Mouse (Mus musculus): ENCODE measurements around the gene Csrp3. TPM values are rescaled to one million over a fixed set of nuclear protein-coding genes. Genes with fewer than 3 reads are reported as not detected.

Gene Csrp3
- total RNA-seq, 2 experiments from 2014 or later, result 2,107 to 2,284 TPM

DNA sequence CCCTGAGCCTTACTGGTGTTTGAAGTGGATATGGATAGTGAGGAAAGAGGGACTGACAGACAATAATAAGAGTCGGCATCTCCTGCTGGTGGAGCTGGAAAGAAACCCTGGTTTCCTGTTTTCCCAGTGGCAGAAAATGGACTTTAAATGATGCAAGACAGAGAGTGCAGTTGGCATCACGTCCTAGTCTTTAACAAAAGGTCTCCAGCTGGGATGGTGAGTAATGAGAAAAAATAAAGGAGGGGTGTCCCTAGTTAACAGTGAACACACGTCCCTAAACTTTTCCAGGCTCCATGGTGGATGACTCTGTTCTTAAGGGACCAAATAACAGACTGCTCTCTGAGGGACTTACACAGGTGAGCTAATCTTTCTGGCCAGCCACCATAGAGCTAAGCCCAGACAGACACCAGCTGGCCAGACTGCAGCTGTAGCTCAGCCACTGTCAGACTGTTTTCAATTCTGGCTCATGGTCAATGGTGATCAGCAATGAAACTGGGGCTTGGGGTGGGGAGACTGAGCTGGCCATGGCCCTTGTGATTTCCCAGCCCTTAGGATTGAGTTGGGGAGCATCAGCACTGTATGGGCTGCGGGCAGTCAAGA, 13.4 kb downstream of the Csrp3 start:
- no peak for DNase-seq
- intact Hi-C loops (cut with DNase I), result no loop called here

DNA sequence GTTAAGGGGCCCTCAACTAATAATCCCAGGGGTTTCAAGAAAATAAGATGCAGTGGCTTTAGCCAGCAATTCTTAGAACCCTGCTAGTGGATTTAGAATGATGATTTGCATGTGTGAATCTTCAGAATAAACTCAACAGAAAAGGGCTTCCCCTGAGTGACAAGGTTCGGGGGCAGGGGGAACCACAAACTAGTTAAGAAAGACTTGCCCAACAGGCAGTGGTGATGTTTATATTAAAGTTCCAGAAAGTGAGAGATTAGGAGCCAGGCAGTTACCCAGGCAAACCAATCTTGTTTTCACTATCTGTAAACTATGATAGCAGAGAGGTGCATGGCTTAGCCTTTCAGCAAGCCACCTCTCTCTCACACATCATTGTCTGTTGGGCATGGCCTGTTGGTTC, 15.1 kb downstream of the Csrp3 start:
- intact Hi-C loops (cut with DNase I), result no loop called here
- no peak for DNase-seq

- intact Hi-C loops (cut with DNase I), result no loop called here
- no peak for DNase-seq
These were observed 17.4 kb downstream of the Csrp3 start for GRCm38 (mm10) chr7:48830395-48830794.

GRCm38 (mm10) chr7:48829177-48829910, 18.5 kb downstream of the Csrp3 start:
- peak in 1 of 2 experiments; percentile 54 for DNase-seq
- intact Hi-C loops (cut with DNase I), result loop anchor here (5.0 kb wide), 1 partner anchor 43 kb away; no protein-coding TSS in a partner anchor

- intact Hi-C loops (cut with DNase I), result loop anchor here (5.0 kb wide), 1 partner anchor 47 kb away; no protein-coding TSS in a partner anchor
These were observed 22.7 kb downstream of the Csrp3 start for GRCm38 (mm10) chr7:48825170-48825569.

GRCm38 (mm10) chr7:48824671-48825070, 23.2 kb downstream of the Csrp3 start:
- intact Hi-C loops (cut with DNase I), result loop anchor here (5.0 kb wide), 1 partner anchor 48 kb away; no protein-coding TSS in a partner anchor
- no peak for DNase-seq

More at GRCm38 (mm10) chr7:48825170-48825569, 22.7 kb downstream of the Csrp3 start:
- DNase-seq, result no peak

- no peak for DNase-seq
- intact Hi-C loops (cut with DNase I), result no loop called here
These were observed 24.2 kb downstream of the Csrp3 start for GRCm38 (mm10) chr7:48823621-48824020.

DNA sequence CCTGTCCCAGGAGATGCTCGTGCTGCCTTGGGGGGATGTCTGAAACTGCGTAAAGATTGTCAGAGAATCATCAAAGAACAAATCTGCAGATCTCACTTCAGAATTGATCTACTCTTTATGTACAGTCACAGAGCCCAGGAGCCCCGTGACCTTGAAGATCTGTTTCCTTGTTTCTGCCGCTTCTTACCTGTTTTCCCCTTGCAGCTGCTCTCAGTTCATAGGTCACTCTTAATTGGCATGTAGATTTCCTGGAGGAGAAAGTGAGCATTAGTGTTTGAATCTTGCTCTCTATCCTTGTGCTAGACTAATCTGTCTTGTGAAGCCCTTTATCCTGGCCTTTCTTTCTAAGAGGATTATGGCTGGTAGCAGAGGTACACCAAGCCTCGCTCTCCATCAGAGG, 26.2 kb downstream of the Csrp3 start:
- DNase-seq, result no peak
- intact Hi-C loops (cut with DNase I), result no loop called here

DNA sequence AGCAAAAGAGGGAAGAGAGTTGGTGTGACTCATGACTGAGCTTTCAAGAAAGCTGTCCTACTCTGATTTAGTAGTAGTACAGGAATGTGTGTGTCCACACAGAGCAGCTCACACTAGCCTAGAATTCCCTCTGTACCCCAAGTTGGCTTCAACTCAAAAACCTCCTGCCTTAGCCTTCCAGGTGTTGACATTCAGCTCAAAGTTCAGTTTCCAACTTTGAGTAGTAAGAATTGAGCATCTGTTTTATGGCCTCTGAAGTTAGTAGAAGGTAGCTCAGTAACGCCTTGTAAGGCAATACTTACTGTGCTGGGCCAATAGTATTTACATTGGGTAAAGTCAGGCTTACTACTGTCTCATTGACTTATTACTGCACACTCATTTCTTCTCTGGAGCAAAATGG, 34.2 kb downstream of the Csrp3 start:
- intact Hi-C loops (cut with DNase I), result loop anchor here (1.0 to 5.0 kb wide), 2 partner anchors 63 to 309 kb away; no protein-coding TSS in a partner anchor
- DNase-seq, result no peak

- no peak for DNase-seq
- intact Hi-C loops (cut with DNase I), result loop anchor here (5.0 kb wide), 1 partner anchor 310 kb away; no protein-coding TSS in a partner anchor
These were observed 35.5 kb downstream of the Csrp3 start for GRCm38 (mm10) chr7:48812358-48812757.

- no peak for DNase-seq
- intact Hi-C loops (cut with DNase I), result loop anchor here (5.0 kb wide), 1 partner anchor 312 kb away; no protein-coding TSS in a partner anchor
These were observed 37.2 kb downstream of the Csrp3 start for GRCm38 (mm10) chr7:48810652-48811051.

- intact Hi-C loops (cut with DNase I), result loop anchor here (5.0 kb wide), 1 partner anchor 261 kb away; no protein-coding TSS in a partner anchor
- DNase-seq, result no peak
These were observed 41.2 kb downstream of the Csrp3 start for GRCm38 (mm10) chr7:48806587-48806986.

- no peak for DNase-seq
- intact Hi-C loops (cut with DNase I), result no loop called here
These were observed 44.5 kb downstream of the Csrp3 start for GRCm38 (mm10) chr7:48803381-48803780.

DNA sequence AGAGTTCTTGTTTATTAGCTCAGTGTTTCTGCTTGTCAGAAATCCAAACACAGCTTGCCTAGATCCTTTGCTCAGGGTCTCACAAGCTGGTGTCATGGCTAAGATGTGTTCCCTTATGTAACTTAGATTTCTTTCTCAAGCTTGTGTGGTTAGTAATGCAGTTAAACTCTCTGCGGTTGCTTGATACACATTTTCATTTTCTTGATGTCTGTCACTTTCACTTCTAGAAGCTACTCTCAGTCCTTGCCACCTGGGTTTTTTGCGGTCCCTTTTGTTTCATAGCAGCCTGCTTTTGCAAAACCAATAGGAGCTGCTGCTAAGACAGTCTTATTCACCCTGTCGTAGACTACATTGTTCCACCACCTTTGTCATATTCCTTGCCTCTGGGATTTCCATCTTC, 52.7 kb downstream of the Csrp3 start:
- no peak for DNase-seq
- intact Hi-C loops (cut with DNase I), result no loop called here

DNA sequence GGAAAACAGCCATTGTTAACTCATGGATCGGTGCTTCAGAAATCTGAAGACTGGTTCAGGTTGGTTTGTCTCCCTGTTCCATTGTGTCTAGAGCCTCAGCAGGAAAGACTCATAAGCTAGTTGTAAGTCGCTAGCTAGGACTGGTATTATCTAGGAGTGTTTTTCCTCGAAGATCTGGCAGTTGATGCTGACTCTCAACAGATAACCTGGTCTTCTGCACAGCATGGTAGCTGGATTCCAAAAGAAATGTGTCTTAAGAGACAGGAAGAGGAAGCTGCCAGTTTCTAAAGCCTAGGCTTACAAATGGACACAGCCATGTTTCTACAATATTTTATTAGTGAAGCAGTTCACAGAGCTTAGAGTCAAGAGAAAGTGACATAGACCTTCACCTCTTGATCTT, 56.4 kb downstream of the Csrp3 start:
- intact Hi-C loops (cut with DNase I), result no loop called here
- no peak for DNase-seq

GRCm38 (mm10) chr7:48790117-48790516, 57.7 kb downstream of the Csrp3 start:
- intact Hi-C loops (cut with DNase I), result no loop called here

DNA sequence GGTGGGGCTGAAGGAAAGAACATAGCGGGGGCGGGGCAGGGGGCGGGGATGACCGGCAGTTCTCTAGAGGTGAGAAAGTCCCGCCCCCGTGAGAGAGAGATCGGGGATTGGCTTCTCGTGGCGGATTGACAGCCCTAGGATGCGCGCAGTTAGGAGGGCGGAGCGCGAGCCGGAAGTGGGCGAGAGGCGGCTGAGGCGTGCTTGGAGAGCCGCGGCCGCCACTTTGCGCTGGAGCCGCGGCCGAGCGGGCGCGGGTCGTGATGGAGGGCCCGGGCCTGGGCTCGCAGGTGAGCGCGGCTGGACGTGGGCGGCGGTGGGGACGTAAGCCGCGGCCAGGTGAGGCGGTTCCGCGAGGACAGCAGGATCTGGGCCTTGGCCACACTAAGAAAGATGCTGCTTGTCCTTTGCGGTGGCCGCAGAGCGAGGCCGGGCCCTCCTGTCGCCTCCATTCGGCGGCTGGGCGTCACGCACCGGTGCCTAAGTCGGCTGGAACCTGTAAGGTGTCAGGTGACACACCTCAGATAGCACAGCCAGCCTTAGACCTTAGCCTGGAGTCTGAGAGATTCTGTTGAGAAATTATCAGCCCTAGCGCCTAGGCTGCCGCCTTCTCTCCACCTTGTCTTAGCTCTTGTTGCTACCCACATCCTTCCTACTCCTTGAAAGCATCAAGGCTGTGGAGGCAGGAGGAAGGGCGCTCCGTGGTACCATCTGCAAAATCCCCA, 58.8 kb downstream of the Csrp3 start, which contains the start of gene Zdhhc13:
Gene Zdhhc13, plus strand, starts transcription at position 153 of the 722 bp plus-strand sequence.
- DNase-seq, result peak; percentile 86 to 88
- intact Hi-C loops (cut with DNase I), result loop anchor here (5.0 kb wide), 1 partner anchor 37 kb away; no protein-coding TSS in a partner anchor

More at GRCm38 (mm10) chr7:48790117-48790516, 57.7 kb downstream of the Csrp3 start:
- DNase-seq, result no peak

DNA sequence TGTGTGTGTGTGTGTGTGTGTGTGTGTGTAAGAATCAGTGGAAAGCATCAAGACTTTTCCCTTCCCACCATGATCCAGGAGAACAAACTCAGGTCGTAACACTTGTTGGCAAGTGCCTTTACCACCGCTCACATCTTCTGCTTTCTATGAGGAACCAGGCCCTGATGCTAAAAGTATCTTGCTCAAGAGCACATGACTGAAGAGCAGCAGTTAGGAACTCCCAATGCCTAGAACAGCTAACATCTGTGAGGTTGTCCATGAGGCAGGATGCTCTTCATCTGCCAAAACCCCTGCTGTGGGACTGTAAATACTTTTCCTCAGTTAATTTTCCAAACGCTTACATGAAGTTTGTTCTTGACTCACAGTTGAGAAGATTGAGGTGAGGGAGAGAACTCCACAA, 59.5 kb downstream of the Csrp3 start:
- intact Hi-C loops (cut with DNase I), result loop anchor here (5.0 kb wide), 1 partner anchor 36 kb away; no protein-coding TSS in a partner anchor
- no peak for DNase-seq

GRCm38 (mm10) chr7:48784773-48785523, 62.9 kb downstream of the Csrp3 start:
- no peak for DNase-seq
- intact Hi-C loops (cut with DNase I), result loop anchor here (5.0 kb wide), 1 partner anchor 33 kb away; no protein-coding TSS in a partner anchor

DNA sequence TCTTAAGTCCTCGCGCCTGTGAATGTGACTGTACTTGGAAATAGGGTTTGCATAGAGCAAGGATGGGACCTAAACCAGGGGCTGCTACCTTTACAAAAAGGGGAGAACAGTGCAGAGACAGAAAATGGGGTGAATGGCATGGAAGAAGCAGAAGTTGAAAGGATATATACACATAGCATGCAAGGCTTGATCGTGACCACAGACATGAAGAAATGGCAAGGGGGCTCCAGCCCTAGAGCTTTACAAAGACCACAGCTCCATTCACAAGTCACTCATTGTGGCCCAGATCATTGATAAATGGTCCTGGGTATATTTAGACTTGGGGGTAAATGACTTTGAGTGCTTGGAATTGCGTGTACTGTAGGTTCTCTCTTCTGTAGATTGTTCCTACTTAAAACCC, 65.4 kb downstream of the Csrp3 start:
- no peak for DNase-seq
- intact Hi-C loops (cut with DNase I), result no loop called here

Data from heart, postnatal 36 days (tissue).